Mouse (Mus musculus): ENCODE results near the gene Cherp. TPM values are rescaled to one million over a fixed set of nuclear protein-coding genes. Genes with fewer than 3 reads are reported as not detected.

Cherp gene
- polyA plus RNA-seq, 1 experiment from 2014 or later: 30.9 TPM

- 71% methylated on average over 8 of the region's 8 CpGs for WGBS
- ATAC-seq (ENCODE audit: insufficient number of reproducible peaks, insufficient read depth, low FRiP score, low read depth): no peak
- Histone ChIP-seq H3K4me2 (ENCODE audit: low read length) (no peak overlapping the region), H3K4me3 (ENCODE audit: control insufficient read depth in 1 of 2, insufficient read depth in 1 of 2, low read depth in 1 of 2, low read length in 2 of 2) (no peak overlapping the region), H3K27me3 (ENCODE audit: control insufficient read depth, insufficient read depth, low read length) (no peaks in the 10 kb centered on the region), H3K9me3 (ENCODE audit: control insufficient read depth, low read length) (peaks cover 5% of the 10 kb centered on the region; the same call in 1 of the 2 replicates), H3K4me1 (ENCODE audit: control insufficient read depth in 2 of 2, insufficient read depth in 2 of 2, low read length in 2 of 2) (no peaks in the 10 kb centered on the region; a peak in 1 of 4 replicates), H3K27ac (replicated peaks in 1 of 2; ENCODE audit: control insufficient read depth in 1 of 2, insufficient read depth in 1 of 2, low read depth in 2 of 2, low read length in 2 of 2) (no peak overlapping the region), H3K9ac (ENCODE audit: low read length) (no peak overlapping the region), H3K36me3 (ENCODE audit: control insufficient read depth, insufficient read depth, low read length) (peaks cover 61% of the 10 kb centered on the region)
These were observed 23.5 kb downstream of the Cherp start for GRCm38 (mm10) chr8:72451516-72451915.

GRCm38 (mm10) chr8:72445071-72445470 lies 30.0 kb downstream of the Cherp start:
- no peak for ATAC-seq (ENCODE audit: insufficient number of reproducible peaks, insufficient read depth, low FRiP score, low read depth)
- no peak overlapping the region for H3K4me3 ChIP-seq (ENCODE audit: control insufficient read depth in 1 of 2, insufficient read depth in 1 of 2, low read depth in 1 of 2, low read length in 2 of 2)
- H3K9ac ChIP-seq (ENCODE audit: low read length): no peak overlapping the region
- peaks cover 12% of the 10 kb centered on the region for H3K36me3 ChIP-seq (ENCODE audit: control insufficient read depth, insufficient read depth, low read length)
- H3K27ac ChIP-seq (replicated peaks in 1 of 2; ENCODE audit: control insufficient read depth in 1 of 2, insufficient read depth in 1 of 2, low read depth in 2 of 2, low read length in 2 of 2): no peak overlapping the region
- no peaks in the 10 kb centered on the region for H3K9me3 ChIP-seq (ENCODE audit: control insufficient read depth, low read length)
- no peaks in the 10 kb centered on the region for H3K27me3 ChIP-seq (ENCODE audit: control insufficient read depth, insufficient read depth, low read length)
- H3K4me1 ChIP-seq (ENCODE audit: control insufficient read depth in 2 of 2, insufficient read depth in 2 of 2, low read length in 2 of 2): peaks cover 4 to 6% of the 10 kb centered on the region in 2 experiments; a peak in 3 of 4 replicates
- H3K4me2 ChIP-seq (ENCODE audit: low read length): no peak overlapping the region
- WGBS: 94% methylated on average over 6 of the region's 6 CpGs

- Histone ChIP-seq H3K27me3 (ENCODE audit: control insufficient read depth, insufficient read depth, low read length) (no peaks in the 10 kb centered on the region), H3K9ac (ENCODE audit: low read length) (peak overlapping the region; percentile 81), H3K27ac (replicated peaks in 1 of 2; ENCODE audit: control insufficient read depth in 1 of 2, insufficient read depth in 1 of 2, low read depth in 2 of 2, low read length in 2 of 2) (peak overlapping the region in 1 of 2 experiments; percentile 6; a peak in 2 of 4 replicates), H3K9me3 (ENCODE audit: control insufficient read depth, low read length) (no peaks in the 10 kb centered on the region), H3K4me2 (ENCODE audit: low read length) (peak overlapping the region; percentile 85), H3K4me1 (ENCODE audit: control insufficient read depth in 2 of 2, insufficient read depth in 2 of 2, low read length in 2 of 2) (peaks cover 4 to 6% of the 10 kb centered on the region in 2 experiments; a peak in 3 of 4 replicates), H3K4me3 (ENCODE audit: control insufficient read depth in 1 of 2, insufficient read depth in 1 of 2, low read depth in 1 of 2, low read length in 2 of 2) (peak overlapping the region; percentile 47 to 63), H3K36me3 (ENCODE audit: control insufficient read depth, insufficient read depth, low read length) (peaks cover 1% of the 10 kb centered on the region; the same call in 1 of the 2 replicates)
- 41% methylated on average over 6 of the region's 6 CpGs for WGBS
- ATAC-seq (ENCODE audit: insufficient number of reproducible peaks, insufficient read depth, low FRiP score, low read depth): no peak
These were observed 31.1 kb downstream of the Cherp start for GRCm38 (mm10) chr8:72443994-72444350.

GRCm38 (mm10) chr8:72443338-72443993 lies 31.6 kb downstream of the Cherp start, which contains the start of the genes Calr3 and 1700030K09Rik:
TSS of gene Calr3 (minus strand) at chr8:72443870.
TSS of gene 1700030K09Rik (plus strand) at chr8:72443880.
- Histone ChIP-seq H3K4me3 (ENCODE audit: control insufficient read depth in 1 of 2, insufficient read depth in 1 of 2, low read depth in 1 of 2, low read length in 2 of 2) (peak within 1 kb of the TSS; percentile 47 to 63), H3K9me3 (ENCODE audit: control insufficient read depth, low read length) (no peaks in the 10 kb centered on the region), H3K9ac (ENCODE audit: low read length) (peak within 1 kb of the TSS; percentile 81), H3K4me2 (ENCODE audit: low read length) (peak within 1 kb of the TSS; percentile 85), H3K4me1 (ENCODE audit: control insufficient read depth in 2 of 2, insufficient read depth in 2 of 2, low read length in 2 of 2) (peaks cover 4 to 6% of the 10 kb centered on the region in 2 experiments; a peak in 3 of 4 replicates), H3K27me3 (ENCODE audit: control insufficient read depth, insufficient read depth, low read length) (no peaks in the 10 kb centered on the region), H3K36me3 (ENCODE audit: control insufficient read depth, insufficient read depth, low read length) (no peaks in the 10 kb centered on the region), H3K27ac (replicated peaks in 1 of 2; ENCODE audit: control insufficient read depth in 1 of 2, insufficient read depth in 1 of 2, low read depth in 2 of 2, low read length in 2 of 2) (peak within 1 kb of the TSS in 1 of 2 experiments; percentile 6; a peak in 2 of 4 replicates)
- ATAC-seq (ENCODE audit: insufficient number of reproducible peaks, insufficient read depth, low FRiP score, low read depth): peak; percentile 98
- 4% methylated on average over 34 of the region's 34 CpGs for WGBS

- no peaks in the 10 kb centered on the region for H3K9me3 ChIP-seq (ENCODE audit: control insufficient read depth, low read length)
- no peak overlapping the region for H3K4me2 ChIP-seq (ENCODE audit: low read length)
- H3K4me3 ChIP-seq (ENCODE audit: control insufficient read depth in 1 of 2, insufficient read depth in 1 of 2, low read depth in 1 of 2, low read length in 2 of 2): no peak overlapping the region
- H3K27me3 ChIP-seq (ENCODE audit: control insufficient read depth, insufficient read depth, low read length): no peaks in the 10 kb centered on the region
- no peak overlapping the region for H3K27ac ChIP-seq (replicated peaks in 1 of 2; ENCODE audit: control insufficient read depth in 1 of 2, insufficient read depth in 1 of 2, low read depth in 2 of 2, low read length in 2 of 2)
- no peaks in the 10 kb centered on the region for H3K36me3 ChIP-seq (ENCODE audit: control insufficient read depth, insufficient read depth, low read length)
- H3K9ac ChIP-seq (ENCODE audit: low read length): no peak overlapping the region
- 73% methylated on average over 8 of the region's 8 CpGs for whole genome bisulfite sequencing
- H3K4me1 ChIP-seq (ENCODE audit: control insufficient read depth in 2 of 2, insufficient read depth in 2 of 2, low read length in 2 of 2): peaks cover 8 to 10% of the 10 kb centered on the region in 2 experiments; a peak in 3 of 4 replicates
- ATAC-seq (ENCODE audit: insufficient number of reproducible peaks, insufficient read depth, low FRiP score, low read depth): no peak
These were observed 36.6 kb downstream of the Cherp start for GRCm38 (mm10) chr8:72438248-72439015.

- Histone ChIP-seq H3K27ac (replicated peaks in 1 of 2; ENCODE audit: control insufficient read depth in 1 of 2, insufficient read depth in 1 of 2, low read depth in 2 of 2, low read length in 2 of 2) (peak overlapping the region in 1 of 2 experiments; percentile 30; a peak in 1 of 4 replicates), H3K4me2 (ENCODE audit: low read length) (no peak overlapping the region), H3K4me1 (ENCODE audit: control insufficient read depth in 2 of 2, insufficient read depth in 2 of 2, low read length in 2 of 2) (peaks cover 4 to 6% of the 10 kb centered on the region in 2 experiments; a peak in 2 of 4 replicates), H3K9ac (ENCODE audit: low read length) (no peak overlapping the region), H3K4me3 (ENCODE audit: control insufficient read depth in 1 of 2, insufficient read depth in 1 of 2, low read depth in 1 of 2, low read length in 2 of 2) (no peak overlapping the region), H3K9me3 (ENCODE audit: control insufficient read depth, low read length) (no peaks in the 10 kb centered on the region), H3K27me3 (ENCODE audit: control insufficient read depth, insufficient read depth, low read length) (no peaks in the 10 kb centered on the region), H3K36me3 (ENCODE audit: control insufficient read depth, insufficient read depth, low read length) (no peaks in the 10 kb centered on the region)
- 2% methylated on average over 2 of the region's 2 CpGs for WGBS
- peak; percentile 56 for ATAC-seq (ENCODE audit: insufficient number of reproducible peaks, insufficient read depth, low FRiP score, low read depth)
These were observed 40.1 kb downstream of the Cherp start for GRCm38 (mm10) chr8:72434952-72435351.

GRCm38 (mm10) chr8:72429676-72430075 lies 45.4 kb downstream of the Cherp start:
- Histone ChIP-seq H3K36me3 (ENCODE audit: control insufficient read depth, insufficient read depth, low read length) (no peaks in the 10 kb centered on the region), H3K9ac (ENCODE audit: low read length) (no peak overlapping the region), H3K4me3 (ENCODE audit: control insufficient read depth in 1 of 2, insufficient read depth in 1 of 2, low read depth in 1 of 2, low read length in 2 of 2) (no peak overlapping the region), H3K9me3 (ENCODE audit: control insufficient read depth, low read length) (no peaks in the 10 kb centered on the region), H3K27me3 (ENCODE audit: control insufficient read depth, insufficient read depth, low read length) (no peaks in the 10 kb centered on the region), H3K4me2 (ENCODE audit: low read length) (no peak overlapping the region), H3K27ac (replicated peaks in 1 of 2; ENCODE audit: control insufficient read depth in 1 of 2, insufficient read depth in 1 of 2, low read depth in 2 of 2, low read length in 2 of 2) (no peak overlapping the region), H3K4me1 (ENCODE audit: control insufficient read depth in 2 of 2, insufficient read depth in 2 of 2, low read length in 2 of 2) (no peaks in the 10 kb centered on the region)
- no peak for ATAC-seq (ENCODE audit: insufficient number of reproducible peaks, insufficient read depth, low FRiP score, low read depth)
- 48% methylated on average over 13 of the region's 13 CpGs for WGBS

Data from heart, embryonic 14.5 days (tissue).